Mouse (Mus musculus): Measurements from ENCODE around the gene Btbd1.
A peak's percentile ranks its signal among the peaks of the same experiment; 100 is the strongest.

Gene Btbd1

GRCm38 (mm10) chr7:81777667-81778218, 51.5 kb downstream of the Btbd1 start:
- no peak for DNase-seq (ENCODE audit: low spot score)

GRCm38 (mm10) chr7:81775325-81775724, 53.9 kb downstream of the Btbd1 start:
- DNase-seq (ENCODE audit: low spot score) = no peak

GRCm38 (mm10) chr7:81772786-81773539, 56.3 kb downstream of the Btbd1 start:
- no peak for DNase-seq (ENCODE audit: low spot score)

GRCm38 (mm10) chr7:81763110-81763845, 66.0 kb downstream of the Btbd1 start:
- DNase-seq (ENCODE audit: low spot score) = peak; percentile 46

- peak; percentile 78 for DNase-seq (ENCODE audit: low spot score)
These were observed 66.8 kb downstream of the Btbd1 start, which contains the start of gene Ramac for GRCm38 (mm10) chr7:81762180-81763109. Gene Ramac (plus strand): TSS chr7:81762925.

GRCm38 (mm10) chr7:81747956-81748355, 81.3 kb downstream of the Btbd1 start:
- DNase-seq (ENCODE audit: low spot score) = no peak

- DNase-seq (ENCODE audit: low spot score) = no peak
These were observed 85.1 kb downstream of the Btbd1 start for GRCm38 (mm10) chr7:81744145-81744544.

All from spleen, adult 12 weeks (tissue).